ENCODE assay signal across 23 mouse cellular contexts in genomic region chr1:35919840-35920734, GRCm38 (mm10).
DNase-seq lines count a peak whose midpoint lies in the region; ATAC-seq and TF ChIP-seq lines count a peak whose summit lies in the region.
"Had no signal": no experiment of that assay in that cellular context is flagged by ENCODE, and none has a peak within 500 bp of the region (broad histone marks: within the 10 kb centered on the region; RNA-seq: fewer than 3 reads in every experiment).

No protein-coding gene starts in this region.

- ATAC-seq in hindbrain, embryonic 12.5 days (ENCODE audit: low FRiP score): peak; percentile 76
- no peak for ATAC-seq in hindbrain, embryonic 11.5 days (ENCODE audit: low FRiP score)
- ATAC-seq in forebrain, embryonic 14.5 days: peak; percentile 26; the same call in 1 of the 2 replicates
- peak; percentile 48; the same call in 1 of the 2 replicates for ATAC-seq in hindbrain, postnatal 0 days
- ATAC-seq in neural tube, embryonic 15.5 days (ENCODE audit: low FRiP score): peak; percentile 90
- ATAC-seq in kidney, embryonic 16.5 days (ENCODE audit: low FRiP score, low TSS enrichment): no peak
- ATAC-seq: intestine, embryonic 15.5 days had no signal

- H3K4me3 ChIP-seq in hindbrain, embryonic 12.5 days: no peak overlapping the region
- no peak overlapping the region for H3K4me3 ChIP-seq in hindbrain, embryonic 11.5 days (ENCODE audit: low read depth, low read length)
- no peak overlapping the region for H3K4me3 ChIP-seq in forebrain, embryonic 14.5 days (ENCODE audit: low read depth, low read length)
- H3K4me3 ChIP-seq in hindbrain, postnatal 0 days (ENCODE audit: low read length): no peak overlapping the region
- H3K4me3 ChIP-seq in neural tube, embryonic 15.5 days (replicated peaks): no peak overlapping the region
- no peak overlapping the region for H3K4me3 ChIP-seq in kidney, embryonic 16.5 days (ENCODE audit: low read length)
- H3K4me3 ChIP-seq: intestine, embryonic 15.5 days; layer of hippocampus, adult 2 months; left cerebral cortex, adult 2 months; limb, embryonic 10.5 days had no signal

- no peak for TF ChIP-seq CTCF in hindbrain, postnatal 0 days (IDR thresholded peaks at IDR 0.05; ENCODE audit: low read depth)

- H3K27me3 ChIP-seq in hindbrain, embryonic 12.5 days: no peaks in the 10 kb centered on the region
- no peaks in the 10 kb centered on the region for H3K27me3 ChIP-seq in hindbrain, embryonic 11.5 days (ENCODE audit: control insufficient read depth, insufficient read depth, low read length)
- no peaks in the 10 kb centered on the region for H3K27me3 ChIP-seq in forebrain, embryonic 14.5 days (replicated peaks; ENCODE audit: control insufficient read depth, insufficient read depth, low read length)
- no peaks in the 10 kb centered on the region for H3K27me3 ChIP-seq in hindbrain, postnatal 0 days (ENCODE audit: insufficient read depth, low read length)
- H3K27me3 ChIP-seq in neural tube, embryonic 15.5 days (replicated peaks): no peaks in the 10 kb centered on the region
- no peaks in the 10 kb centered on the region for H3K27me3 ChIP-seq in kidney, embryonic 16.5 days (ENCODE audit: insufficient read depth, low read length)
- H3K27me3 ChIP-seq: intestine, embryonic 15.5 days had no signal

- H3K9me3 ChIP-seq in hindbrain, embryonic 12.5 days (replicated peaks): no peaks in the 10 kb centered on the region
- no peaks in the 10 kb centered on the region for H3K9me3 ChIP-seq in hindbrain, embryonic 11.5 days (ENCODE audit: control insufficient read depth, low read length)
- H3K9me3 ChIP-seq in forebrain, embryonic 14.5 days (replicated peaks; ENCODE audit: control insufficient read depth, low read length): no peaks in the 10 kb centered on the region
- no peaks in the 10 kb centered on the region for H3K9me3 ChIP-seq in hindbrain, postnatal 0 days (ENCODE audit: low read length)
- no peaks in the 10 kb centered on the region for H3K9me3 ChIP-seq in neural tube, embryonic 15.5 days (replicated peaks)
- H3K9me3 ChIP-seq in kidney, embryonic 16.5 days (ENCODE audit: low read length): peaks cover 1% of the 10 kb centered on the region
- H3K9me3 ChIP-seq: intestine, embryonic 15.5 days; limb, embryonic 10.5 days had no signal

- DNase-seq in hindbrain, embryonic 11.5 days (ENCODE audit: low spot score): no peak
- peak; percentile 42 for DNase-seq in forebrain, embryonic 14.5 days (ENCODE audit: low spot score)
- peak; percentile 54 for DNase-seq in hindbrain, postnatal 0 days (ENCODE audit: low spot score)
- no peak for DNase-seq in right cerebral cortex, adult 18-20 months
- DNase-seq: adrenal gland, postnatal 10 days; cerebellum, adult 18-20 months; cerebellum, postnatal 36 days; gastrocnemius, postnatal 25 days; heart, postnatal 14 days; lung, embryonic 14.5 days; right cerebral cortex, postnatal 14 days; thymus, postnatal 4 days had no signal

- H3K4me1 ChIP-seq in hindbrain, embryonic 12.5 days: peaks cover 8% of the 10 kb centered on the region
- no peaks in the 10 kb centered on the region for H3K4me1 ChIP-seq in hindbrain, embryonic 11.5 days (replicated peaks; ENCODE audit: control insufficient read depth, insufficient read depth, low read length)
- no peaks in the 10 kb centered on the region for H3K4me1 ChIP-seq in forebrain, embryonic 14.5 days (ENCODE audit: control insufficient read depth, insufficient read depth, low read length)
- H3K4me1 ChIP-seq in hindbrain, postnatal 0 days (ENCODE audit: insufficient read depth, low read length): no peaks in the 10 kb centered on the region
- peaks cover 10% of the 10 kb centered on the region for H3K4me1 ChIP-seq in neural tube, embryonic 15.5 days
- no peaks in the 10 kb centered on the region for H3K4me1 ChIP-seq in kidney, embryonic 16.5 days (ENCODE audit: insufficient read depth, low read length)
- H3K4me1 ChIP-seq: intestine, embryonic 15.5 days; limb, embryonic 10.5 days had no signal

- H3K9ac ChIP-seq in hindbrain, embryonic 12.5 days: no peak overlapping the region
- no peak overlapping the region for H3K9ac ChIP-seq in hindbrain, embryonic 11.5 days (ENCODE audit: low read depth, low read length)
- H3K9ac ChIP-seq in forebrain, embryonic 14.5 days (ENCODE audit: low read length): no peak overlapping the region
- no peak overlapping the region for H3K9ac ChIP-seq in hindbrain, postnatal 0 days (replicated peaks; ENCODE audit: low read length)
- H3K9ac ChIP-seq in neural tube, embryonic 15.5 days (replicated peaks): no peak overlapping the region
- no peak overlapping the region for H3K9ac ChIP-seq in kidney, embryonic 16.5 days (replicated peaks; ENCODE audit: low read length)
- H3K9ac ChIP-seq: intestine, embryonic 15.5 days; lung, embryonic 14.5 days had no signal

- peak overlapping the region; percentile 40; the same call in 1 of the 2 replicates for H3K27ac ChIP-seq in hindbrain, embryonic 12.5 days
- no peak overlapping the region for H3K27ac ChIP-seq in hindbrain, embryonic 11.5 days (ENCODE audit: low read depth, low read length)
- H3K27ac ChIP-seq in forebrain, embryonic 14.5 days (ENCODE audit: low read depth, low read length): no peak overlapping the region; the same call in 1 of the 2 replicates
- no peak overlapping the region for H3K27ac ChIP-seq in hindbrain, postnatal 0 days
- H3K27ac ChIP-seq in neural tube, embryonic 15.5 days (replicated peaks): peak overlapping the region; percentile 23; the same call in 1 of the 2 replicates
- no peak overlapping the region for H3K27ac ChIP-seq in kidney, embryonic 16.5 days (ENCODE audit: low read length)
- H3K27ac ChIP-seq: intestine, embryonic 15.5 days; kidney, postnatal 0 days; layer of hippocampus, adult 2 months; left cerebral cortex, adult 2 months; limb, embryonic 10.5 days; macrophage had no signal

- no peak overlapping the region for H3K4me2 ChIP-seq in hindbrain, embryonic 12.5 days (replicated peaks)
- no peak overlapping the region for H3K4me2 ChIP-seq in hindbrain, embryonic 11.5 days (replicated peaks; ENCODE audit: low read depth, low read length)
- no peak overlapping the region for H3K4me2 ChIP-seq in forebrain, embryonic 14.5 days (ENCODE audit: low read length)
- no peak overlapping the region for H3K4me2 ChIP-seq in hindbrain, postnatal 0 days (ENCODE audit: low read depth, low read length)
- H3K4me2 ChIP-seq in neural tube, embryonic 15.5 days: peak overlapping the region; percentile 11; the same call in 1 of the 2 replicates
- H3K4me2 ChIP-seq in kidney, embryonic 16.5 days (replicated peaks; ENCODE audit: low read depth, low read length): no peak overlapping the region
- H3K4me2 ChIP-seq: heart, embryonic 11.5 days; intestine, embryonic 15.5 days; liver, embryonic 11.5 days; lung, embryonic 14.5 days had no signal

- WGBS in hindbrain, embryonic 12.5 days: 70% methylated on average over 12 of the region's 12 CpGs
- 74% methylated on average over 12 of the region's 12 CpGs for WGBS in hindbrain, embryonic 11.5 days
- 58% methylated on average over 12 of the region's 12 CpGs for WGBS in forebrain, embryonic 14.5 days
- 38% methylated on average over 12 of the region's 12 CpGs for WGBS in hindbrain, postnatal 0 days
- 38% methylated on average over 12 of the region's 12 CpGs for WGBS in neural tube, embryonic 15.5 days
- 78% methylated on average over 12 of the region's 12 CpGs for WGBS in kidney, embryonic 16.5 days

- H3K36me3 ChIP-seq in hindbrain, embryonic 12.5 days: no peaks in the 10 kb centered on the region
- H3K36me3 ChIP-seq in hindbrain, embryonic 11.5 days (ENCODE audit: control insufficient read depth, insufficient read depth, low read length): no peaks in the 10 kb centered on the region
- H3K36me3 ChIP-seq in forebrain, embryonic 14.5 days (ENCODE audit: control insufficient read depth, insufficient read depth, low read length): no peaks in the 10 kb centered on the region
- H3K36me3 ChIP-seq in hindbrain, postnatal 0 days (ENCODE audit: insufficient read depth, low read length): no peaks in the 10 kb centered on the region
- H3K36me3 ChIP-seq in neural tube, embryonic 15.5 days: no peaks in the 10 kb centered on the region
- H3K36me3 ChIP-seq in kidney, embryonic 16.5 days (ENCODE audit: insufficient read depth, low read length): no peaks in the 10 kb centered on the region
- H3K36me3 ChIP-seq: intestine, embryonic 15.5 days; limb, embryonic 10.5 days had no signal

Comparison
In these comparisons a context has a peak if more than half of its experiments do, and no peak if none do; other contexts are left out.
1. ATAC-seq: peak in hindbrain, embryonic 12.5 days (single experiment), forebrain, embryonic 14.5 days (single experiment), hindbrain, postnatal 0 days (single experiment) and neural tube, embryonic 15.5 days (single experiment); none in hindbrain, embryonic 11.5 days (single experiment) and kidney, embryonic 16.5 days (single experiment).
2. H3K27ac ChIP-seq: peak in hindbrain, embryonic 12.5 days (single experiment) and neural tube, embryonic 15.5 days (single experiment); none in hindbrain, embryonic 11.5 days (single experiment), forebrain, embryonic 14.5 days (single experiment), hindbrain, postnatal 0 days (single experiment) and kidney, embryonic 16.5 days (single experiment).
3. DNase-seq: peak in forebrain, embryonic 14.5 days (single experiment) and hindbrain, postnatal 0 days (single experiment); none in hindbrain, embryonic 11.5 days (single experiment) and right cerebral cortex, adult 18-20 months (single experiment).